Mouse (Mus musculus): Measurements from ENCODE around the gene Cd247. TPM values are rescaled to one million over a fixed set of nuclear protein-coding genes. Genes with fewer than 3 reads are reported as not detected.

Cd247 gene
- polyA plus RNA-seq, 1 experiment from 2014 or later: 1.6 TPM

- H3K27me3 ChIP-seq (ENCODE audit: low read depth, poor library complexity, severe bottlenecking): peaks cover 50% of the 10 kb centered on the region
- 29% methylated on average over 12 of the region's 12 CpGs for WGBS
- no peak for DNase-seq (ENCODE audit: low spot score)
- H3K4me1 ChIP-seq: peaks cover 46% of the 10 kb centered on the region
- peak overlapping the region; percentile 5 for H3K4me3 ChIP-seq
- no peaks in the 10 kb centered on the region for H3K36me3 ChIP-seq
- no peaks in the 10 kb centered on the region for H3K9me3 ChIP-seq (replicated peaks)
- peak overlapping the region; percentile 68 for H3K27ac ChIP-seq (replicated peaks)
These were observed 46.1 kb downstream of the Cd247 start for GRCm38 (mm10) chr1:165834633-165834975.

- Histone ChIP-seq H3K36me3 (no peaks in the 10 kb centered on the region), H3K27me3 (ENCODE audit: low read depth, poor library complexity, severe bottlenecking) (peaks cover 69% of the 10 kb centered on the region), H3K27ac (replicated peaks) (peak overlapping the region; percentile 70; the same call in 1 of the 2 replicates), H3K9me3 (replicated peaks) (no peaks in the 10 kb centered on the region), H3K4me3 (no peak overlapping the region), H3K4me1 (peaks cover 57% of the 10 kb centered on the region)
- no peak for DNase-seq (ENCODE audit: low spot score)
- 43% methylated on average over 6 of the region's 6 CpGs for WGBS
These were observed 48.0 kb downstream of the Cd247 start for GRCm38 (mm10) chr1:165836461-165836860.

GRCm38 (mm10) chr1:165837546-165837945 is 49.1 kb downstream of the Cd247 start:
- peaks cover 63% of the 10 kb centered on the region for H3K4me1 ChIP-seq
- H3K36me3 ChIP-seq: no peaks in the 10 kb centered on the region
- no peaks in the 10 kb centered on the region for H3K9me3 ChIP-seq (replicated peaks)
- H3K27me3 ChIP-seq (ENCODE audit: low read depth, poor library complexity, severe bottlenecking): peaks cover 79% of the 10 kb centered on the region
- peak overlapping the region; percentile 70 for H3K27ac ChIP-seq (replicated peaks)
- no peak overlapping the region for H3K4me3 ChIP-seq
- WGBS: 37% methylated on average over 8 of the region's 8 CpGs
- DNase-seq (ENCODE audit: low spot score): no peak

- H3K27me3 ChIP-seq (ENCODE audit: low read depth, poor library complexity, severe bottlenecking): peaks cover 89% of the 10 kb centered on the region
- no peak for DNase-seq (ENCODE audit: low spot score)
- WGBS: 73% methylated on average over 4 of the region's 4 CpGs
- no peaks in the 10 kb centered on the region for H3K9me3 ChIP-seq (replicated peaks)
- peaks cover 58% of the 10 kb centered on the region for H3K4me1 ChIP-seq
- no peak overlapping the region for H3K27ac ChIP-seq (replicated peaks)
- H3K4me3 ChIP-seq: no peak overlapping the region
- H3K36me3 ChIP-seq: no peaks in the 10 kb centered on the region
These were observed 50.7 kb downstream of the Cd247 start for GRCm38 (mm10) chr1:165839201-165839600.

- Histone ChIP-seq H3K27me3 (ENCODE audit: low read depth, poor library complexity, severe bottlenecking) (peaks cover 96% of the 10 kb centered on the region), H3K36me3 (no peaks in the 10 kb centered on the region), H3K27ac (replicated peaks) (peak overlapping the region; percentile 88), H3K4me1 (peaks cover 65% of the 10 kb centered on the region), H3K9me3 (replicated peaks) (no peaks in the 10 kb centered on the region), H3K4me3 (peak overlapping the region; percentile 60)
- DNase-seq (ENCODE audit: low spot score): peak; percentile 65
- WGBS: 8% methylated on average over 31 of the region's 31 CpGs
These were observed 52.2 kb downstream of the Cd247 start for GRCm38 (mm10) chr1:165840548-165841230.

GRCm38 (mm10) chr1:165842170-165842569 is 53.7 kb downstream of the Cd247 start:
- H3K4me3 ChIP-seq: no peak overlapping the region
- DNase-seq (ENCODE audit: low spot score): no peak
- peaks cover 96% of the 10 kb centered on the region for H3K27me3 ChIP-seq (ENCODE audit: low read depth, poor library complexity, severe bottlenecking)
- H3K9me3 ChIP-seq (replicated peaks): no peaks in the 10 kb centered on the region
- H3K4me1 ChIP-seq: peaks cover 52% of the 10 kb centered on the region
- WGBS: 61% methylated on average over 7 of the region's 7 CpGs
- no peaks in the 10 kb centered on the region for H3K36me3 ChIP-seq
- no peak overlapping the region for H3K27ac ChIP-seq (replicated peaks)

- Histone ChIP-seq H3K27me3 (ENCODE audit: low read depth, poor library complexity, severe bottlenecking) (peaks cover 95% of the 10 kb centered on the region), H3K36me3 (no peaks in the 10 kb centered on the region), H3K4me3 (no peak overlapping the region), H3K4me1 (peaks cover 41% of the 10 kb centered on the region), H3K27ac (replicated peaks) (no peak overlapping the region), H3K9me3 (replicated peaks) (no peaks in the 10 kb centered on the region)
- WGBS: 83% methylated on average over 3 of the region's 3 CpGs
- DNase-seq (ENCODE audit: low spot score): no peak
These were observed 55.1 kb downstream of the Cd247 start for GRCm38 (mm10) chr1:165843586-165843985.

GRCm38 (mm10) chr1:165844466-165844951 is 56.0 kb downstream of the Cd247 start:
- DNase-seq (ENCODE audit: low spot score): peak; percentile 64
- H3K27me3 ChIP-seq (ENCODE audit: low read depth, poor library complexity, severe bottlenecking): peaks cover 86% of the 10 kb centered on the region
- H3K4me1 ChIP-seq: peaks cover 49% of the 10 kb centered on the region

GRCm38 (mm10) chr1:165844956-165845355 is 56.5 kb downstream of the Cd247 start:
- H3K27ac ChIP-seq (replicated peaks): peak overlapping the region; percentile 83

More at GRCm38 (mm10) chr1:165844466-165844951, 56.0 kb downstream of the Cd247 start:
- WGBS: 4% methylated on average over 20 of the region's 20 CpGs
- Histone ChIP-seq H3K9me3 (replicated peaks) (no peaks in the 10 kb centered on the region), H3K36me3 (no peaks in the 10 kb centered on the region), H3K27ac (replicated peaks) (peak overlapping the region; percentile 83), H3K4me3 (peak overlapping the region; percentile 68)

GRCm38 (mm10) chr1:165845366-165845765 is 56.9 kb downstream of the Cd247 start:
- H3K4me3 ChIP-seq: peak overlapping the region; percentile 68
- no peak for DNase-seq (ENCODE audit: low spot score)
- no peaks in the 10 kb centered on the region for H3K9me3 ChIP-seq (replicated peaks)
- 5% methylated on average over 14 of the region's 14 CpGs for WGBS
- H3K27me3 ChIP-seq (ENCODE audit: low read depth, poor library complexity, severe bottlenecking): peaks cover 81% of the 10 kb centered on the region
- H3K27ac ChIP-seq (replicated peaks): peak overlapping the region; percentile 83
- peaks cover 57% of the 10 kb centered on the region for H3K4me1 ChIP-seq
- no peaks in the 10 kb centered on the region for H3K36me3 ChIP-seq

More at GRCm38 (mm10) chr1:165844956-165845355, 56.5 kb downstream of the Cd247 start:
- H3K36me3 ChIP-seq: no peaks in the 10 kb centered on the region
- peaks cover 81% of the 10 kb centered on the region for H3K27me3 ChIP-seq (ENCODE audit: low read depth, poor library complexity, severe bottlenecking)
- peaks cover 53% of the 10 kb centered on the region for H3K4me1 ChIP-seq
- WGBS: under 1% methylated on average over 25 of the region's 26 CpGs
- DNase-seq (ENCODE audit: low spot score): peak; percentile 51
- no peaks in the 10 kb centered on the region for H3K9me3 ChIP-seq (replicated peaks)
- peak overlapping the region; percentile 68 for H3K4me3 ChIP-seq

- 88% methylated on average over 8 of the region's 8 CpGs for WGBS
- Histone ChIP-seq H3K4me1 (peaks cover 56% of the 10 kb centered on the region), H3K9me3 (replicated peaks) (no peaks in the 10 kb centered on the region), H3K27ac (replicated peaks) (no peak overlapping the region), H3K4me3 (no peak overlapping the region), H3K36me3 (no peaks in the 10 kb centered on the region), H3K27me3 (ENCODE audit: low read depth, poor library complexity, severe bottlenecking) (peaks cover 77% of the 10 kb centered on the region)
- no peak for DNase-seq (ENCODE audit: low spot score)
These were observed 59.9 kb downstream of the Cd247 start for GRCm38 (mm10) chr1:165848417-165848816.

- Histone ChIP-seq H3K4me3 (no peak overlapping the region), H3K27ac (replicated peaks) (no peak overlapping the region), H3K9me3 (replicated peaks) (no peaks in the 10 kb centered on the region), H3K27me3 (ENCODE audit: low read depth, poor library complexity, severe bottlenecking) (peaks cover 77% of the 10 kb centered on the region), H3K36me3 (no peaks in the 10 kb centered on the region), H3K4me1 (peaks cover 56% of the 10 kb centered on the region)
- WGBS: 77% methylated on average over 4 of the region's 4 CpGs
- DNase-seq (ENCODE audit: low spot score): no peak
These were observed 60.4 kb downstream of the Cd247 start for GRCm38 (mm10) chr1:165848881-165849280.
